Mouse (Mus musculus): ENCODE measurements around the gene Ubqln1. TPM values are rescaled to one million over a fixed set of nuclear protein-coding genes. Genes with fewer than 3 reads are reported as not detected.

The Ubqln1 gene
- polyA plus RNA-seq, 1 experiment from 2014 or later: 153 TPM

- 1% methylated on average over 43 of the region's 48 CpGs for WGBS
- Histone ChIP-seq H3K9me3 (replicated peaks) (no peaks in the 10 kb centered on the region), H3K36me3 (peaks cover 8% of the 10 kb centered on the region; the same call in 1 of the 2 replicates), H3K4me3 (peak overlapping the region; percentile 99), H3K27me3 (ENCODE audit: low read depth, poor library complexity, severe bottlenecking) (no peaks in the 10 kb centered on the region), H3K27ac (peak overlapping the region; percentile 98), H3K4me1 (peaks cover 23% of the 10 kb centered on the region)
- DNase-seq (ENCODE audit: low spot score): no peak
Observed at GRCm38 (mm10) chr13:58215253-58215591, 231 bp downstream of the Ubqln1 start.

- H3K36me3 ChIP-seq: peaks cover 8% of the 10 kb centered on the region; the same call in 1 of the 2 replicates
- peak overlapping the region; percentile 99 for H3K4me3 ChIP-seq
- peak overlapping the region; percentile 98 for H3K27ac ChIP-seq
- H3K27me3 ChIP-seq (ENCODE audit: low read depth, poor library complexity, severe bottlenecking): no peaks in the 10 kb centered on the region
- 4% methylated on average over 49 of the region's 49 CpGs for WGBS
- no peaks in the 10 kb centered on the region for H3K9me3 ChIP-seq (replicated peaks)
- DNase-seq (ENCODE audit: low spot score): peak; percentile 47
- H3K4me1 ChIP-seq: peaks cover 23% of the 10 kb centered on the region
Observed at GRCm38 (mm10) chr13:58214346-58215252, 854 bp downstream of the Ubqln1 start.

GRCm38 (mm10) chr13:58213801-58214200, 1.7 kb downstream of the Ubqln1 start:
- 80% methylated on average over 8 of the region's 8 CpGs for WGBS
- no peak overlapping the region for H3K27ac ChIP-seq
- peaks cover 8% of the 10 kb centered on the region; the same call in 1 of the 2 replicates for H3K36me3 ChIP-seq
- DNase-seq (ENCODE audit: low spot score): no peak
- peaks cover 23% of the 10 kb centered on the region for H3K4me1 ChIP-seq
- H3K27me3 ChIP-seq (ENCODE audit: low read depth, poor library complexity, severe bottlenecking): no peaks in the 10 kb centered on the region
- H3K4me3 ChIP-seq: peak overlapping the region; percentile 99
- no peaks in the 10 kb centered on the region for H3K9me3 ChIP-seq (replicated peaks)

- H3K27ac ChIP-seq: no peak overlapping the region
- no peak overlapping the region for H3K4me3 ChIP-seq
- 86% methylated on average over 2 of the region's 2 CpGs for WGBS
- H3K9me3 ChIP-seq (replicated peaks): no peaks in the 10 kb centered on the region
- no peaks in the 10 kb centered on the region for H3K27me3 ChIP-seq (ENCODE audit: low read depth, poor library complexity, severe bottlenecking)
- peaks cover 23% of the 10 kb centered on the region for H3K4me1 ChIP-seq
- peaks cover 8% of the 10 kb centered on the region; the same call in 1 of the 2 replicates for H3K36me3 ChIP-seq
- DNase-seq (ENCODE audit: low spot score): no peak
Observed at GRCm38 (mm10) chr13:58212530-58212929, 2.9 kb downstream of the Ubqln1 start.

- DNase-seq (ENCODE audit: low spot score): no peak
- H3K4me3 ChIP-seq: no peak overlapping the region
- no peak overlapping the region for H3K27ac ChIP-seq
- H3K27me3 ChIP-seq (ENCODE audit: low read depth, poor library complexity, severe bottlenecking): no peaks in the 10 kb centered on the region
- peaks cover 16% of the 10 kb centered on the region for H3K4me1 ChIP-seq
- 86% methylated on average over 5 of the region's 5 CpGs for whole genome bisulfite sequencing
- peaks cover 18% of the 10 kb centered on the region for H3K36me3 ChIP-seq
- no peaks in the 10 kb centered on the region for H3K9me3 ChIP-seq (replicated peaks)
Observed at GRCm38 (mm10) chr13:58210441-58210840, 5.0 kb downstream of the Ubqln1 start.

GRCm38 (mm10) chr13:58206084-58206483, 9.4 kb downstream of the Ubqln1 start:
- DNase-seq (ENCODE audit: low spot score): no peak
- H3K9me3 ChIP-seq (replicated peaks): no peaks in the 10 kb centered on the region
- 88% methylated on average over 4 of the region's 4 CpGs for WGBS

GRCm38 (mm10) chr13:58204986-58205385, 10.5 kb downstream of the Ubqln1 start:
- Histone ChIP-seq H3K36me3 (peaks cover 10% of the 10 kb centered on the region), H3K4me3 (no peak overlapping the region), H3K9me3 (replicated peaks) (no peaks in the 10 kb centered on the region), H3K27me3 (ENCODE audit: low read depth, poor library complexity, severe bottlenecking) (no peaks in the 10 kb centered on the region), H3K27ac (no peak overlapping the region), H3K4me1 (no peaks in the 10 kb centered on the region)
- WGBS: 74% methylated on average over 4 of the region's 4 CpGs
- no peak for DNase-seq (ENCODE audit: low spot score)

More at GRCm38 (mm10) chr13:58206084-58206483, 9.4 kb downstream of the Ubqln1 start:
- H3K36me3 ChIP-seq: peaks cover 10% of the 10 kb centered on the region
- H3K4me3 ChIP-seq: no peak overlapping the region
- H3K27ac ChIP-seq: no peak overlapping the region
- no peaks in the 10 kb centered on the region for H3K4me1 ChIP-seq
- no peaks in the 10 kb centered on the region for H3K27me3 ChIP-seq (ENCODE audit: low read depth, poor library complexity, severe bottlenecking)

GRCm38 (mm10) chr13:58204202-58204601, 11.3 kb downstream of the Ubqln1 start:
- no peak overlapping the region for H3K27ac ChIP-seq
- H3K27me3 ChIP-seq (ENCODE audit: low read depth, poor library complexity, severe bottlenecking): no peaks in the 10 kb centered on the region
- no peak overlapping the region for H3K4me3 ChIP-seq
- H3K36me3 ChIP-seq: peaks cover 10% of the 10 kb centered on the region
- DNase-seq (ENCODE audit: low spot score): no peak
- H3K9me3 ChIP-seq (replicated peaks): no peaks in the 10 kb centered on the region
- H3K4me1 ChIP-seq: no peaks in the 10 kb centered on the region
- whole genome bisulfite sequencing: 94% methylated on average over 3 of the region's 3 CpGs

GRCm38 (mm10) chr13:58202903-58203302, 12.6 kb downstream of the Ubqln1 start:
- no peaks in the 10 kb centered on the region for H3K4me1 ChIP-seq
- 92% methylated on average over 1 of the region's 1 CpGs for WGBS

GRCm38 (mm10) chr13:58201908-58202307, 13.5 kb downstream of the Ubqln1 start:
- Histone ChIP-seq H3K27me3 (ENCODE audit: low read depth, poor library complexity, severe bottlenecking) (no peaks in the 10 kb centered on the region), H3K9me3 (replicated peaks) (no peaks in the 10 kb centered on the region), H3K36me3 (peaks cover 18% of the 10 kb centered on the region), H3K4me1 (no peaks in the 10 kb centered on the region), H3K27ac (no peak overlapping the region), H3K4me3 (no peak overlapping the region)
- 91% methylated on average over 3 of the region's 3 CpGs for WGBS
- no peak for DNase-seq (ENCODE audit: low spot score)

More at GRCm38 (mm10) chr13:58202903-58203302, 12.6 kb downstream of the Ubqln1 start:
- Histone ChIP-seq H3K27me3 (ENCODE audit: low read depth, poor library complexity, severe bottlenecking) (no peaks in the 10 kb centered on the region), H3K9me3 (replicated peaks) (no peaks in the 10 kb centered on the region), H3K27ac (no peak overlapping the region), H3K4me3 (no peak overlapping the region), H3K36me3 (peaks cover 13% of the 10 kb centered on the region)
- DNase-seq (ENCODE audit: low spot score): no peak

- Histone ChIP-seq H3K9me3 (replicated peaks) (no peaks in the 10 kb centered on the region), H3K36me3 (peaks cover 19% of the 10 kb centered on the region), H3K4me3 (no peak overlapping the region), H3K4me1 (no peaks in the 10 kb centered on the region), H3K27ac (no peak overlapping the region), H3K27me3 (ENCODE audit: low read depth, poor library complexity, severe bottlenecking) (no peaks in the 10 kb centered on the region)
- WGBS: 95% methylated on average over 6 of the region's 6 CpGs
- no peak for DNase-seq (ENCODE audit: low spot score)
Observed at GRCm38 (mm10) chr13:58201343-58201742, 14.1 kb downstream of the Ubqln1 start.

- DNase-seq (ENCODE audit: low spot score): no peak
- Histone ChIP-seq H3K36me3 (peaks cover 47% of the 10 kb centered on the region), H3K27ac (no peak overlapping the region), H3K9me3 (replicated peaks) (no peaks in the 10 kb centered on the region), H3K27me3 (ENCODE audit: low read depth, poor library complexity, severe bottlenecking) (no peaks in the 10 kb centered on the region), H3K4me3 (no peak overlapping the region), H3K4me1 (no peaks in the 10 kb centered on the region)
- 91% methylated on average over 7 of the region's 7 CpGs for WGBS
Observed at GRCm38 (mm10) chr13:58197981-58198640, 17.3 kb downstream of the Ubqln1 start.

GRCm38 (mm10) chr13:58197211-58197610, 18.2 kb downstream of the Ubqln1 start:
- no peak overlapping the region for H3K27ac ChIP-seq
- no peaks in the 10 kb centered on the region for H3K27me3 ChIP-seq (ENCODE audit: low read depth, poor library complexity, severe bottlenecking)
- H3K36me3 ChIP-seq: peaks cover 56% of the 10 kb centered on the region
- no peak overlapping the region for H3K4me3 ChIP-seq
- no peaks in the 10 kb centered on the region for H3K4me1 ChIP-seq
- no peaks in the 10 kb centered on the region for H3K9me3 ChIP-seq (replicated peaks)
- 93% methylated on average over 3 of the region's 3 CpGs for WGBS
- no peak for DNase-seq (ENCODE audit: low spot score)
